Mouse (Mus musculus): ENCODE measurements around the gene Kif3c.

Gene Kif3c

GRCm38 (mm10) chr12:3368771-3369170, 3.8 kb downstream of the Kif3c start:
- peak in 1 of 2 experiments; percentile 70 for DNase-seq (ENCODE audit: inconsistent age in 2 of 2, low spot score in 1 of 2)

- peak; percentile 74 to 86 for DNase-seq (ENCODE audit: inconsistent age in 2 of 2, low spot score in 1 of 2)
Observed at GRCm38 (mm10) chr12:3370979-3371925, 6.3 kb downstream of the Kif3c start.

DNA sequence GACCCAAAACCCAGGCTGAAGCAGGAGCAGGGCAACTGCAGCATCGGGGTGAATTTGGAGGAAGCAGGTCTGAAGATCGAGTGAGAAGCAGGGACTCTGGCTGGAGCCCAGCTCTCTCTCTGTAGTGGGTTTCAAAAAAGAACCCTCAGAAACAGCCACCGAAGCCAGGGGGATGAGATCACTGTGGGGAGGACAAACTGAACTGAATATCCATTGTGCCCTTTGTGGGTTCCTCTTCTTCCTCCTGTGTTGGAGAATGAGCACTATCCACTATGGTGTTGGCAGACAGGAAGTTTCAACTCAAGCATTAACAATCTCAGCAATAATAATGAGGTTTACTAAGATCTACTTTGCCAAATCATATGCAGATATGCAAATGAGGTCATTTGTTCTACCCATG, 7.1 kb downstream of the Kif3c start:
- peak; percentile 34 to 64 for DNase-seq (ENCODE audit: inconsistent age in 2 of 2, low spot score in 1 of 2)

DNA sequence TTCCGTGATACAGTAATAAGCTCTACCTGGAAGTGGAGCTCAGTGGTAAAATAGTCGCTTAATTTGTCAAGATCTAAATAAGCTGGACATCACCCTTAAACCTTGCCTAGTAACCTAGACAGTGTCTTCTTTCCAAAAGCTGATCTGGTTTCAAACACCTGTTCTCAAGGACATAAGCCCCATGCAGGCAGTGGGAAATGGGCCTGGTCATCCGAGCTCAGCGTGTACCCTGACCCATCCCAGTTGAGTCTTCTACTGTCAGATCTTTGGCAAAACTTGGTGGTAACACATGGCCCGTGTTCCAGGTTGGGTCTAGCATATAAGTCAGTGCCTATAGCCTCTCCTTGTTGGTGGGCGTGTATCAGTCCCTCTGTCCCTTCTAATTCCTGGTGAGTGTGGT, 8.6 kb downstream of the Kif3c start:
- peak in 1 of 2 experiments; percentile 43 for DNase-seq (ENCODE audit: inconsistent age in 2 of 2, low spot score in 1 of 2)

DNA sequence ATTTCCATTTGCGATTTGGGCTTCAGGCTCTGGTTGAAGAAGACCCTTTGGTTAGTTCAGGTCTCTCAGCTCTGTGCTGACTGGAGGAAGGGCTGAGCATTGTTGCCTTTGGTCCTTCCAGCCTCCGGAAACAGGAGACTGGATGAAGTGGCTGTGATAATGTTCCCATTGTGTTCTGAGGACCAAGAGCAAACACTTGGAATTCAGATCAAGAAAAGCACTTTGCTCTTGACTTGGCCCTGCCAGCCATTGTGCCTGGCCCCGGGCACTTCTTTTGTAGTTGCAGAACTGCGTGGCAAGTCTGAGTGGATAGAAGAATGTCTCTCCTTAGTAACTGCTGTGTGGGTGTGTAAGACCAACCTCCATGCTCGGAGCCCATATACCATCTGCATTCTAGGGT, 9.6 kb downstream of the Kif3c start:
- no peak for DNase-seq (ENCODE audit: inconsistent age in 2 of 2, low spot score in 1 of 2)

DNA sequence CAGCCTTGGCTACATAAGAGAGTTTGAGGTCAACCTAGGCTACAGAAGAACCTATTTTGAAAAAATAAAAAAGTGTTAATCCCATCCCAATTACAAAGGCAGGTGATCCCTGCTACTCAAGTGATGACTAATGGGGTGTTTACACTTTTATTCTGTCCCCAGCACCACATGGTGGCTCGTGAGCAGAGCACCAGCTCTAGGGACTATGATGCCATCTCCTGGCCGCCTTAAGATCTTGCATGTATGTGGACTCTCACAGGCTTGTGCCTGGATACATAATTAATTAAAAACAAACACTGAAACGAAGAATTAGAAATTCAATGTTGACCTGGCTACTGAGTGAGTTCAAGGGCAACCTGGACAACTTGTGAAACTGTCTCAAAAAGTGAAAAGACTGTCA, 12.3 kb downstream of the Kif3c start:
- peak in 1 of 2 experiments; percentile 50 for DNase-seq (ENCODE audit: inconsistent age in 2 of 2, low spot score in 1 of 2)

DNA sequence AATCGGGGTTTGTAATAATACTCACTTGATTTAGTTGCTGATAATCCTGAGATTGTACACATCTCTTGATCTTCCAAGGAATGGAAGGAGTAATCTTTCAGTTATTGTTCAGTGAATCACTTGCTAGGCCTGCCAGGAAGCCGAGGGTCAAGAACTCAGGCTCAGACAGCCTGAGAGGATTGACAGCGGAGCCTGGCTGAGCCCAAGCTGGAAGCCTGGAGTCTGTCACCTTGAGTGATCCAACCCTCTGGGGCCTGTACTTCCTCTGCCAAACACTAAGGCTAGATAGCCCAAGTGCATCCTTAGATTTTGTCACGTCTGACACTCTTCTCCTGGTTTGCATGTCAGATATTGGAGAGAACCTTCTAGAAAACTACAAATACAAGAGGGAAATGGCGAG, 12.8 kb downstream of the Kif3c start:
- peak in 1 of 2 experiments; percentile 71 for DNase-seq (ENCODE audit: inconsistent age in 2 of 2, low spot score in 1 of 2)

GRCm38 (mm10) chr12:3384860-3385259, 19.9 kb downstream of the Kif3c start:
- peak; percentile 58 to 90 for DNase-seq (ENCODE audit: inconsistent age in 2 of 2, low spot score in 1 of 2)

GRCm38 (mm10) chr12:3385271-3385670, 20.3 kb downstream of the Kif3c start:
- DNase-seq (ENCODE audit: inconsistent age in 2 of 2, low spot score in 1 of 2) = peak; percentile 27 to 73

- peak; percentile 31 to 75 for DNase-seq (ENCODE audit: inconsistent age in 2 of 2, low spot score in 1 of 2)
Observed at GRCm38 (mm10) chr12:3385940-3386339, 21.0 kb downstream of the Kif3c start.

DNA sequence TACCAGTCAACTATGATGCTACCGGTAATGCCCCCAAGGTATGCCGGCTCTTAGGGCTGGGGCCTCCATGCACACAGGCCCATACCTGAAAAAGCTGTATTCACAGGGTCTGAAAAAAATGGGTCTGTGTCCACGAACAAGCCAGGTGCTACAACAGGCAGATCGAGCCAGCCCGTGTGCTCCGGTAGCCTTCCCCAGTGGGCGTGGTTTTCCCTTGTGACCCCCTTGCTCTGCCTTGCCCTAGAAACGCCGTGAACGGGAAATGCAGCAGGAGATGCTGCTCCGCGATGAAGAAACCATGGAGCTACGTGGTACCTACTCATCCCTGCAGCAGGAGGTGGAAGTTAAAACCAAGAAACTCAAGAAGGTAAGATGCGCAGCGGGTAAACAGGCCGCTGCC, 23.0 kb downstream of the Kif3c start:
- no peak for DNase-seq (ENCODE audit: inconsistent age in 2 of 2, low spot score in 1 of 2)

GRCm38 (mm10) chr12:3389394-3389793, 24.5 kb downstream of the Kif3c start:
- DNase-seq (ENCODE audit: inconsistent age in 2 of 2, low spot score in 1 of 2) = peak; percentile 89 to 92

GRCm38 (mm10) chr12:3390071-3390470, 25.1 kb downstream of the Kif3c start:
- no peak for DNase-seq (ENCODE audit: inconsistent age in 2 of 2, low spot score in 1 of 2)

DNA sequence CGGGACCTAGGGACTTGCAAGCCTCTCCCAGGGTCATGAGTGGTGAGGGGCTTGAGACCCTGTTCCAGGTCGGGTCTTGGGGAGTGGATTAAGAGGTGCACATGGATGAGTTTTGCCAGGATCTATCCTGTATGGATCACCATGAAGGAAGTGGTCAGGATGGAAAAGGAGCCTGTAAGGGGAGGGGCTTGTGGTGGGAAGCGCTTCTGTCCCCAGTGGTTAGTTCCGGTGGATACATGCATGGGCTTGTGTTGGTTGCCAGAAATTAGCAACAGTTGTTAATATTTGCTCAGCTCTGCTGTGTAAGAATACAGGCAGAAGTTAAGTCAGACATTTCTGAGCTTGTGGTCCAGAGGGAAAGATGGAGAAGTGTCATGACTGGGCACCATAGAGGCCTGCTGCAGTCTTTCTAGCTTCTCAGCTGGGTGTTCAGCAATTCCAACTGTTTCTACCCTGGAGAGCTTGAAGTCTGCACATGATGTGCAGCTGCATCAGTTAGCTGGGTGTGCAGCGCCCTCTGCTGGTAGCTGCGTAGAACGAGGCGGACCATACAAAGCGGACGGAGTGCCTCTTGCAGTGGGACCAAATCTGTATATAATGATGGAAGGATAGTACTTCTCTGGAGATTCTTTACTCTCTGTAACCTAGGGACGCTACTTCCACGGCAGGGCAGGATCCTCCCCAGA, 25.8 kb downstream of the Kif3c start:
- DNase-seq (ENCODE audit: inconsistent age in 2 of 2, low spot score in 1 of 2) = peak; percentile 87 to 94

GRCm38 (mm10) chr12:3391276-3391675, 26.3 kb downstream of the Kif3c start:
- DNase-seq (ENCODE audit: inconsistent age in 2 of 2, low spot score in 1 of 2) = no peak

DNA sequence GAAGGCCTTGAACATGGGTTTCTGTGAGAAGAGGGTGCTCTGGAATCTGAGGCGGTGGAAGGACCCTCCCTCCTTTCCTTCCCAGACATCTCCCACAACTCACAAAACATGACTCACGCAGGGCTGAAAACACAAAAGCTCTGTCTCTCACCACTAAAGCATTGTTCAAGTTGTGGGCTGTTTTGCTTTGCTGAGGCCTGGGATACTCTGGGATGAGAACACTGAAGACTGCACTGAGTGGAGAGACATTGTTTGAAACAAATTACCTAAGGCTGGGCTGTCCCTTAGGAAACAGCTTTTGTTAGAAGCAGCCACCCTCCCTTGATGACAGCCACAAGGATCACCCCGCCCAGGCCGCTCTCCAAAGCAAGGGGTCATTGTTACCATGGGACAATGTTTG, 28.2 kb downstream of the Kif3c start:
- no peak for DNase-seq (ENCODE audit: inconsistent age in 2 of 2, low spot score in 1 of 2)

GRCm38 (mm10) chr12:3396931-3397330, 32.0 kb downstream of the Kif3c start:
- no peak for DNase-seq (ENCODE audit: inconsistent age in 2 of 2, low spot score in 1 of 2)

DNA sequence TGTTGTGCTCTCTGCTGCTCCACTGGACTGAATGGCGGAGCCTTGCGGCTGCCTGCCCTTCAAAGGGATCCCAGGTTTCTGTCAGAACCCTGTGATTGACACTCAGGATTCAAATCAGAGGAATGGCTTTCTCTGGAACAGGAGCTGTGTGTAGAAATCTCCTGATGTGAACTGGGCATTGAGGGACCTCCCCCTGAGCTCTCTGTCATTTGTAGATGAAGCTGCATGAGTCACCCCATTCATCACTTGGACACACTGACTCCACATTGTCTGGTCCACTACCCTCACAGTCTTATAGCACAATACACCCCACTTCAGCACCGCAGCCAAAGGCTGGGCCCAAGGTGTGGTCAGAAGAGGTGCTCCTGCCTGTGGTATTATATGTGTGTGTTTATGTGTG, 40.7 kb downstream of the Kif3c start:
- peak in 1 of 2 experiments; percentile 65 for DNase-seq (ENCODE audit: inconsistent age in 2 of 2, low spot score in 1 of 2)

- DNase-seq (ENCODE audit: inconsistent age in 2 of 2, low spot score in 1 of 2) = no peak
Observed at GRCm38 (mm10) chr12:3406585-3406984, 41.7 kb downstream of the Kif3c start.

DNA sequence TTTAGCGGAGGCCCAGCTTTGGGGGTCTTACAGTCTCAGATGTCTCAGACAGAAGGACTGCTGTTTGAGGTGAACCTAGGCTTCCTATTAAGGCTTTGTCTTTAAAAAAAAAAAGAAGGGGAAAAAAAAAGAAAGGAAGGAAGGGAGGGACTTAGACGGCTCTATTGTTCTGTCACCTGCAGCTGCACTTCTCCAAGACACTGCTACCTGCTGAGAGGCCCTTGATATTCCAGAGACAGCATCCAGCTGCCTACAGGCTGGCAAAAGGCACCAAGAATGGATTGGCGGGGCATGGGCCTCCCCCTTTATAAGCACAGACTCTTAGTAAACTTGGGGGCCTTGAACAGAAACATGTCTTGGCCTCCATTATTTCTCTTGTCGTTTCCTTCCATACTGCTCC, 50.0 kb downstream of the Kif3c start:
- no peak for DNase-seq (ENCODE audit: inconsistent age in 2 of 2, low spot score in 1 of 2)

DNA sequence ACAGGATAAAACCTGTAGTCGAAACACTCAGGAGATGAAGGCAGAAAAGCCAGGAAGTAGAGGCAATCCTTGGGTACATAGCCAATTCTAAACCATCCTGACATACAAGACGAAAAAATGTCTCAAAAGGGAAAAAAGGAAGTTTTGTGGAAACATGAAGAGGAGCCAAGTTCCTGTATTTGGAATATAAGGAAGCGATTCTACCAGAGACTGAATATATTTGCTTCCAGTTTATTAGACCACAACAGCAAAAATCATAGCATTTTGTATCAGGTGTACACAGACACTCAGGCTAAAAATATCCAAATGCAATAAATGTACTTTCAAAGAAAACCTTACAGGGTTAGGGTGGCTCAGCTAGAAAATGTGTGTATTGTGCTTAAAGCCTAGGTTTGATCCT, 53.8 kb downstream of the Kif3c start:
- DNase-seq (ENCODE audit: inconsistent age in 2 of 2, low spot score in 1 of 2) = no peak

DNA sequence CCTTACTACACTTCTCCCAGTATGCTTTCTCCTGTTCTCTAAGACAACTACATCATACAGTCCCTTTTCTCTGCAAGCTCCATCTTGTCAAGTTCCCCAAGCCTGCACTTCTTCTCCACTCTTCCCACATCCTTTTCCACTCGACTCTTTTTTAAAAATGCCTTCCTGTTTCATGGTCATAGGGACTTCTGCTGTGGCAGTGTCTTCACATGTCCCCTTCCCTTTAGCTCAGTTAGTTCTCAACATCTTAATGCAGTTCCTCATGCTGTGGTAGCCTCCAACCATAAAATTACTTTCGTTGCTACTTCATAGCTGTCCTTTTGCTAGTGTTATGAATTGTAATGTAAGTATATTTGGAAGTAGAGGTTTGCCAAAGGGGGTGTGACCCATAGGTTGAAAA, 55.6 kb downstream of the Kif3c start:
- no peak for DNase-seq (ENCODE audit: inconsistent age in 2 of 2, low spot score in 1 of 2)
